Mouse (Mus musculus) hindbrain, embryonic 16.5 days (tissue): ENCODE measurements at regions not wholly inside any gene's neighbourhood (a gene's known extent, or its start where the extent isn't known, plus 50 kb on each side); places are given as distances from the start of the nearest gene placed in this dataset.
A peak's percentile ranks its signal among the peaks of the same experiment; 100 is the strongest.

Experiments
- ATAC-seq: fragments of 200-750 bp; cut with Nextera tagmentation; 2 replicates; pipeline ENCODE4 v1.8.0; 2017; ENCODE audit warnings: moderate TSS enrichment, moderate library complexity
- H3K27ac ChIP-seq: fragments of 300-500 bp; sonication (generic); 2 replicates; pipeline ENCODE4 v1.5.1; 2014; ENCODE audit warnings: low read depth, mild to moderate bottlenecking, control low read depth, low read length, moderate library complexity
- H3K27me3 ChIP-seq: fragments of 300-500 bp; sonication (generic); replicated peaks from 2 replicates; pipeline ENCODE4 v1.6.1; 2014; ENCODE audit warnings: low read length; ENCODE audit not compliant: control insufficient read depth, insufficient read depth
- H3K36me3 ChIP-seq: fragments of 300-500 bp; sonication (generic); 2 replicates; pipeline ENCODE4 v1.6.1; 2014; ENCODE audit warnings: mild to moderate bottlenecking, low read length, moderate library complexity, mixed read lengths; ENCODE audit not compliant: control insufficient read depth, insufficient read depth
- H3K4me1 ChIP-seq: fragments of 300-500 bp; sonication (generic); 2 replicates; pipeline ENCODE4 v1.6.1; 2014; ENCODE audit warnings: low read depth, low read length; ENCODE audit not compliant: control insufficient read depth, insufficient read depth
- H3K4me2 ChIP-seq: fragments of 300-500 bp; sonication (generic); 2 replicates; pipeline ENCODE4 v1.6.1; 2014; ENCODE audit warnings: mild to moderate bottlenecking, low read length, control low read depth, moderate library complexity
- H3K4me3 ChIP-seq: fragments of 300-500 bp; sonication (generic); 2 replicates; pipeline ENCODE4 v1.5.1; 2014; ENCODE audit warnings: mild to moderate bottlenecking, low read length, control low read depth, moderate library complexity
- H3K9ac ChIP-seq: fragments of 300-500 bp; sonication (generic); 2 replicates; pipeline ENCODE4 v1.6.1; 2014; ENCODE audit warnings: low read depth, mild to moderate bottlenecking, control low read depth, low read length, moderate library complexity
- H3K9me3 ChIP-seq: fragments of 300-500 bp; sonication (generic); 2 replicates; pipeline ENCODE4 v1.6.1; 2014; ENCODE audit warnings: mild to moderate bottlenecking, low read length, moderate library complexity; ENCODE audit not compliant: control insufficient read depth
- WGBS: fragments of 180-500 bp; shearing (Covaris S2); extraction: QIAGEN DNeasy Blood & Tissue Kit; methylation state at CpG from one replicate; pipeline ENCODE4 v1.1.7; 2014; 5-methylcytosine and 5-hydroxymethylcytosine counted together

- H3K36me3 ChIP-seq: no peaks in the 10 kb centered on the region
- H3K4me2 ChIP-seq: no peak overlapping the region
- 62% methylated on average over 8 of the region's 8 CpGs for WGBS
- no peaks in the 10 kb centered on the region for H3K9me3 ChIP-seq
- H3K27me3 ChIP-seq: no peaks in the 10 kb centered on the region
- no peaks in the 10 kb centered on the region for H3K4me1 ChIP-seq
- H3K9ac ChIP-seq: no peak overlapping the region
- no peak overlapping the region for H3K4me3 ChIP-seq
- H3K27ac ChIP-seq: no peak overlapping the region
- no peak for ATAC-seq
Measured at GRCm38 (mm10) chr1:149556381-149556780, 404.7 kb downstream of the Pla2g4a start.

- 80% methylated on average over 6 of the region's 6 CpGs for WGBS
- H3K4me3 ChIP-seq: no peak overlapping the region
- ATAC-seq: no peak
Measured at GRCm38 (mm10) chr1:149555355-149556007, 405.6 kb downstream of the Pla2g4a start.

GRCm38 (mm10) chr1:149546076-149546475 is 415.0 kb downstream of the Pla2g4a start:
- H3K9ac ChIP-seq: no peak overlapping the region
- H3K4me3 ChIP-seq: no peak overlapping the region
- WGBS: 70% methylated on average over 3 of the region's 3 CpGs
- H3K4me2 ChIP-seq: no peak overlapping the region
- no peaks in the 10 kb centered on the region for H3K4me1 ChIP-seq
- no peaks in the 10 kb centered on the region for H3K36me3 ChIP-seq
- H3K27me3 ChIP-seq: no peaks in the 10 kb centered on the region
- H3K9me3 ChIP-seq: no peaks in the 10 kb centered on the region
- no peak overlapping the region for H3K27ac ChIP-seq
- no peak for ATAC-seq

More at GRCm38 (mm10) chr1:149555355-149556007, 405.6 kb downstream of the Pla2g4a start:
- Histone ChIP-seq H3K27me3 (no peaks in the 10 kb centered on the region), H3K27ac (no peak overlapping the region), H3K4me1 (no peaks in the 10 kb centered on the region), H3K9ac (no peak overlapping the region), H3K36me3 (no peaks in the 10 kb centered on the region), H3K4me2 (no peak overlapping the region), H3K9me3 (no peaks in the 10 kb centered on the region)

GRCm38 (mm10) chr1:149541386-149541785 is 419.7 kb downstream of the Pla2g4a start:
- no peak overlapping the region for H3K9ac ChIP-seq
- WGBS: 37% methylated on average over 2 of the region's 2 CpGs
- ATAC-seq: peak; percentile 64; the same call in 1 of the 2 replicates
- no peak overlapping the region for H3K27ac ChIP-seq
- no peak overlapping the region for H3K4me3 ChIP-seq
- H3K4me1 ChIP-seq: no peaks in the 10 kb centered on the region
- no peaks in the 10 kb centered on the region for H3K27me3 ChIP-seq
- no peaks in the 10 kb centered on the region for H3K9me3 ChIP-seq
- no peaks in the 10 kb centered on the region for H3K36me3 ChIP-seq
- no peak overlapping the region for H3K4me2 ChIP-seq

- no peaks in the 10 kb centered on the region for H3K36me3 ChIP-seq
- ATAC-seq: no peak
- no peak overlapping the region for H3K4me2 ChIP-seq
- no peaks in the 10 kb centered on the region for H3K27me3 ChIP-seq
- no peaks in the 10 kb centered on the region for H3K9me3 ChIP-seq
- 31% methylated on average over 3 of the region's 3 CpGs for WGBS
- H3K4me3 ChIP-seq: no peak overlapping the region
- no peak overlapping the region for H3K9ac ChIP-seq
- no peaks in the 10 kb centered on the region for H3K4me1 ChIP-seq
- no peak overlapping the region for H3K27ac ChIP-seq
Measured at GRCm38 (mm10) chr1:149533651-149534050, 427.4 kb downstream of the Pla2g4a start.
